Mouse (Mus musculus) frontal cortex, postnatal 14 days (tissue): ENCODE results near the gene Lypd3.
"Not testable (repeated sequence)": the region's sequence is repeated elsewhere in the genome, so short reads cannot be mapped to it uniquely, and the experiment has no call there.

Source experiments
- DNase-seq, 2 experiments: peaks; one replicate each; pipeline ENCODE4 v3.0.0; 2022; ENCODE audit warnings: low spot score in 2 of 2

The Lypd3 gene

DNA sequence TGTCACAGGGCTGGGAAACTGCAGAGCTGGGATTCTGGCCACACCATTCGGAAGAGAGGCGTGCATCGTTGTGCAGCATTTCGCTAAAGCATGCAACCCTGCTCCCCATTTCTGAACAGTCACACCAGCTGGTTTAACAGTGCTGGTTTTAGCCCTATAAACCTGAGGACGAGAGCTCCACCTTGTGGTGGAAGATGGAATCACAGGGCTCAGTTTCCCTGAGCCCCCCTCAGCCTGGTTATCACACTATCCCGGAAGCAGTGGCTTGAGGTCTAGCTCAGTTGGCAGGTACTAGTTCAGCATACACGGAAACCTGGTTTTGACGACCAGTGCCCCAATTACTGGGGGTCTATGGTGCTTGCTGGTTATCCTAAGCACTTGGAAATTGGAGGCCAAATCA lies 26.2 kb downstream of the Lypd3 start:
- DNase-seq: peak; percentile 20 to 54

DNA sequence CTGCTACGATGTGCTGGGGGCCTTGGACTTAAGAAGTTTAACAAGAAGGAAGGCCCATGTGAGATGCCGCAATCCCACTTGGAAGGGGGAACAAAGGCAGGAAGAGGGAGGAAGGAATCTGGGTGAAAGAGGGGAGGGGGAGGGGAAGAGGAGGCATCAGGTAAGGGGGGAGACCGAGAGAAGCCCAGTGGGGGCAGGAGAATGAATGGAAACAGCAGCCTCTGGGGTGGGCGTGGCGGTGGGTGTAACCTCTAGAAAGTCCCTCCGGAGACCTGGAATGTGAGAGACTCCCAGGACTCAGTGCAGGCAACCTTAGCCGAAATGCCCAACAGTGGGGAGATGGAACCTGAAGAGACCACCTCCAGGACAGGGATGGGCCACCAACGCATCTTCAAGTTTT lies 28.0 kb downstream of the Lypd3 start:
- DNase-seq: no peak

DNA sequence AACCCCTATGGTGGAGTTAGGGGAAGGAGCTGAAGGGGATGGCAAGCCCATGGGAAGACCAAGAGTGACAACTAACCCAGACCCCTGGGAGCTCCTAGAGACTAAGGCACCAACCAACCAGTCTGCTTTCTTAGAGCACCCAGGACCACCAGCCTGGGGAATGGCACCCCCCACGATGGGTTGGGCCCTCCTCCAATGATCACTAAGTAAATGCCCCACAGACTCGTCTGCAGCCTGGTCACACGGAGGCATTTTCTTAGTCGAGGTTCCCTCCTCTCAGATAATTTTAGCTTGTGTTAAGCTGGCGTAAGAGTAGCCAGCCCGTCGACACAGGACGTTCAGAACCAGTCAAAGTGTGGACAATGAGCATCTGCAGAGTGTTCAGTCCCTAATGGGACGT lies 28.6 kb downstream of the Lypd3 start:
- no peak for DNase-seq

DNA sequence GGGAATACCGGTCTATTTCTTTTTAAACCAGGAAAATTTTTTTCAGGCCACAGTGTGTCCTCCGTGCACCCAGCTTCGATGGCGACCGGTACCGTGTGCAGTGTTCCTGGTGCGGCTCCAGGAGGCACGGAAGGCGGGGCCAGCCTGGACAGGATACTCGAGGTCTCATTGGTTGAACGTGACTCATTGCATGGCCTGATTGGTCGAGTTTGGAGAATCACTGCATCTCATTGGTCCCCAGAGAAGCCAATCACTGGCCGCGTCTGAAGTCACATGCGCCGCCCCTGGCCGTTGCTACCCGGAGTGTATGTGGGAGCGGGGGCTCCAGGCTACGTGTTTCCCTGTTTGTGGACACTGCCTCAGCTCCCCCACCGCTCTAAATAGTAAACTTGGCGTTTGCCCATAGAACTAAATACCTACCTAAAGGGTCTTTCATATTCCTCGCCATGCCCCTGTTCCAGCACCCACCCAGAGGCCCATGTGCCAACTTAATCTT lies 35.6 kb downstream of the Lypd3 start:
- DNase-seq: no peak

DNA sequence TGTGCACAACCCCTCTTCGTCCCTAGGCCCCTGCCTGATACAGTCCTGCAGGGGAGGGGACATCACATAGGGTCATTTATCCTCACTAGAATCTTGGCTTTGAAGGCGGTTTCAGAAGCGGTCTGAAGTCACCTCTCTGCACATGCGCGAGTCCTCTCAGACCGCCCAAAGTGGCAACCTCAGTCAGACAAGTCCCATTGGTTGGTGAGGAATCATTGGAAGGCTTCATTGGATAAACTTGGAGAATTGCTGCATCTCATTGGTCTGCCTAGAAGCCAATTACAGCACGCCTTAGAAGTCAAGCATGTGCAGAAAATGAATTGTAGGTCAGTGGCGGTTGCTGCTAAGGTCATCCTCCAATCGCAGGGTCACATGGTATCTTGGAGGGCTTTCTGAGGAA lies 40.2 kb downstream of the Lypd3 start, which contains the start of gene Tex101:
Gene Tex101, minus strand, starts transcription at position 101 of the 400 bp plus-strand sequence.
- no peak for DNase-seq

DNA sequence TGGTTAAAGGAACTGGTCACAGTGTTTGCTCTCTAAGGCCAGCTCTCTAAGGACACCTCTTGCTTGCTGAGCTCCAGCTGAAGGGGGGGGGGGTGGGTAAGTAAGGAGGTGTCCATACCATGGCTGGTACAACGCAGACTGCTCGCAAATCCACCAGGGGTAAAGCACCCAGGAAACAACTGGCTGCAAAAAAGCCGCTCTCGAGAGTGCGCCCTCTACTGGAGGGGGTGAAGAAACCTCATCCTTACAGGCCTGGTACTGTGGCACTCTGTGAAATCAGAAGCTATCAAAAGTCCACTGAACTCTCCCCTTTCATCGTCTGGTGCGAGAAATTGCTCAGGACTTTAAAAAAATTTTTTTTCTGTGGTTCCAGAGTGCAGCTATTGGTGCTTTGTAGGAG lies 47.8 kb downstream of the Lypd3 start:
- not testable (repeated sequence) for DNase-seq

DNA sequence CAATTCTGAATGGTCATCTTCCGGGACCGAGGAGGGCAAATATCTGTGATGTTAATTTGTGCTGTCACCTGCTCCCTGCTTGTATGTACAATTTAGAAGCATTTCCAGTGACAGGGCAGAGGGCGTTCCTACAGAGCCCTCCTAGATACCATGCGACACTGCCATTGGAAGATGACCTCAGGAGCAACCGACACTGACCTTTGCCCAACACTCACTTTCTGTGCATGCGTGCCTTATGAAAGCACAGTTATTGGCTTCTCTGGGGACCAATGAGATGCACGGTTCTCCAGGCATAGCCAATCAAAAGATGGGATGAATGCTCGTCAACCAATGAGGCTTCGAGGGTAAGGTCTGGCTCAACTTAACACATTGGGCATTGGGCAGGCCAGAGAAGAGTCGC lies 51.2 kb downstream of the Lypd3 start:
- not testable (repeated sequence) for DNase-seq
